In genomic region chr10:25371915-25372371, GRCm38 (mm10) we compare ENCODE assay signal across 10 mouse cellular contexts. TPM values are rescaled to one million over a fixed set of nuclear protein-coding genes. Genes with fewer than 3 reads are reported as not detected.
DNase-seq lines count a peak whose midpoint lies in the region; ATAC-seq lines count a peak whose summit lies in the region.
"Had no signal": no experiment of that assay in that cellular context is flagged by ENCODE, and none has a peak within 500 bp of the region (broad histone marks: within the 10 kb centered on the region; RNA-seq: fewer than 3 reads in every experiment).

No protein-coding gene starts in this region.

- DNase-seq in hindbrain, embryonic 14.5 days (ENCODE audit: low spot score) = no peak
- DNase-seq in MN1 (ENCODE audit: low spot score) = peak; percentile 66
- DNase-seq in cerebellum, postnatal 10 days = no peak
- DNase-seq: cerebellum, adult 8-10 months had no signal

- H3K9ac ChIP-seq in hindbrain, embryonic 14.5 days = no peak overlapping the region
- no peak overlapping the region for H3K9ac ChIP-seq in hindbrain, embryonic 12.5 days
- H3K9ac ChIP-seq in embryonic facial prominence, embryonic 12.5 days = no peak overlapping the region
- H3K9ac ChIP-seq in limb, embryonic 13.5 days = no peak overlapping the region
- H3K9ac ChIP-seq: neural tube, embryonic 12.5 days had no signal

- H3K36me3 ChIP-seq in hindbrain, embryonic 14.5 days (replicated peaks; ENCODE audit: control insufficient read depth, insufficient read depth) = no peaks in the 10 kb centered on the region
- H3K36me3 ChIP-seq in hindbrain, embryonic 12.5 days = no peaks in the 10 kb centered on the region
- H3K36me3 ChIP-seq in embryonic facial prominence, embryonic 12.5 days = no peaks in the 10 kb centered on the region
- no peaks in the 10 kb centered on the region for H3K36me3 ChIP-seq in limb, embryonic 13.5 days
- H3K36me3 ChIP-seq: neural tube, embryonic 12.5 days had no signal

- ATAC-seq in hindbrain, embryonic 14.5 days (ENCODE audit: low FRiP score) = no peak; the same call in 1 of the 2 replicates
- no peak for ATAC-seq in hindbrain, embryonic 12.5 days (ENCODE audit: low FRiP score)
- ATAC-seq in embryonic facial prominence, embryonic 12.5 days (ENCODE audit: insufficient number of reproducible peaks, insufficient read depth, low FRiP score, low TSS enrichment) = no peak
- ATAC-seq in limb, embryonic 13.5 days (ENCODE audit: low FRiP score, low read depth) = peak; percentile 89
- no peak for ATAC-seq in cerebellum, adult (ENCODE audit: insufficient number of reproducible peaks, low FRiP score, low TSS enrichment)
- ATAC-seq: inflammation-experienced regulatory T-cells, adult 6 months had no signal

- H3K4me2 ChIP-seq in hindbrain, embryonic 14.5 days (replicated peaks) = peak overlapping the region; percentile 15
- H3K4me2 ChIP-seq in hindbrain, embryonic 12.5 days (replicated peaks) = no peak overlapping the region; the same call in 1 of the 2 replicates
- H3K4me2 ChIP-seq in embryonic facial prominence, embryonic 12.5 days (replicated peaks) = 0 out of 2 replicates have a peak overlapping the region, but pooled peaks have one; percentile 9
- peak overlapping the region; percentile 51 for H3K4me2 ChIP-seq in limb, embryonic 13.5 days (replicated peaks)
- H3K4me2 ChIP-seq: neural tube, embryonic 12.5 days had no signal

- 19% methylated on average over 3 of the region's 3 CpGs for WGBS in hindbrain, embryonic 14.5 days
- WGBS in hindbrain, embryonic 12.5 days = 21% methylated on average over 3 of the region's 3 CpGs
- WGBS in embryonic facial prominence, embryonic 12.5 days = 5% methylated on average over 3 of the region's 3 CpGs
- WGBS in limb, embryonic 13.5 days = 3% methylated on average over 3 of the region's 3 CpGs

- H3K27me3 ChIP-seq in hindbrain, embryonic 14.5 days (ENCODE audit: control insufficient read depth, insufficient read depth, low read length) = no peaks in the 10 kb centered on the region
- no peaks in the 10 kb centered on the region for H3K27me3 ChIP-seq in hindbrain, embryonic 12.5 days
- H3K27me3 ChIP-seq in embryonic facial prominence, embryonic 12.5 days = no peaks in the 10 kb centered on the region
- no peaks in the 10 kb centered on the region for H3K27me3 ChIP-seq in limb, embryonic 13.5 days
- H3K27me3 ChIP-seq: neural tube, embryonic 12.5 days had no signal

- H3K9me3 ChIP-seq in hindbrain, embryonic 14.5 days (ENCODE audit: control insufficient read depth, low read length) = no peaks in the 10 kb centered on the region
- no peaks in the 10 kb centered on the region for H3K9me3 ChIP-seq in hindbrain, embryonic 12.5 days (replicated peaks)
- no peaks in the 10 kb centered on the region for H3K9me3 ChIP-seq in embryonic facial prominence, embryonic 12.5 days
- no peaks in the 10 kb centered on the region for H3K9me3 ChIP-seq in limb, embryonic 13.5 days
- H3K9me3 ChIP-seq: neural tube, embryonic 12.5 days had no signal

- H3K27ac ChIP-seq in hindbrain, embryonic 14.5 days = no peak overlapping the region
- H3K27ac ChIP-seq in hindbrain, embryonic 12.5 days = no peak overlapping the region
- peak overlapping the region; percentile 85 for H3K27ac ChIP-seq in embryonic facial prominence, embryonic 12.5 days
- peak overlapping the region; percentile 80; the same call in 1 of the 2 replicates for H3K27ac ChIP-seq in limb, embryonic 13.5 days
- H3K27ac ChIP-seq: neural tube, embryonic 12.5 days had no signal

- no peak overlapping the region for H3K4me3 ChIP-seq in hindbrain, embryonic 14.5 days (replicated peaks; ENCODE audit: low read length)
- no peak overlapping the region for H3K4me3 ChIP-seq in hindbrain, embryonic 12.5 days
- no peak overlapping the region for H3K4me3 ChIP-seq in embryonic facial prominence, embryonic 12.5 days
- no peak overlapping the region for H3K4me3 ChIP-seq in limb, embryonic 13.5 days
- H3K4me3 ChIP-seq: neural tube, embryonic 12.5 days had no signal

- peaks cover 7% of the 10 kb centered on the region for H3K4me1 ChIP-seq in hindbrain, embryonic 14.5 days (replicated peaks; ENCODE audit: control insufficient read depth, insufficient read depth, low read length)
- H3K4me1 ChIP-seq in hindbrain, embryonic 12.5 days = peaks cover 12% of the 10 kb centered on the region; the same call in 1 of the 2 replicates
- H3K4me1 ChIP-seq in embryonic facial prominence, embryonic 12.5 days = peaks cover 69% of the 10 kb centered on the region
- H3K4me1 ChIP-seq in limb, embryonic 13.5 days = peaks cover 87% of the 10 kb centered on the region

RNA-seq across cellular contexts. Expression of gene Epb41l2, which starts 12.3 kb away (rescaled TPM):
- 31.0 and 32.6 TPM in 2 replicates for polyA plus RNA-seq in hindbrain, embryonic 14.5 days (2014; fragmentation: Nextera tagmentation; extraction: Ambion mirVana)
- polyA plus RNA-seq in hindbrain, embryonic 12.5 days (2016; fragmentation: Nextera tagmentation; extraction: Ambion mirVana) = 47.2 and 55.3 TPM in 2 replicates
- polyA plus RNA-seq in embryonic facial prominence, embryonic 12.5 days (2016; fragmentation: Nextera tagmentation; extraction: Ambion mirVana) = 89.3 and 96.7 TPM in 2 replicates
- 89.5 and 93.2 TPM in 2 replicates for polyA plus RNA-seq in limb, embryonic 13.5 days (2015; fragmentation: Nextera tagmentation; extraction: Ambion mirVana)

Comparison
In these comparisons a context has a peak if more than half of its experiments do, and no peak if none do; other contexts are left out.
1. H3K27ac ChIP-seq: peak in embryonic facial prominence, embryonic 12.5 days (single experiment) and limb, embryonic 13.5 days (single experiment); none in hindbrain, embryonic 14.5 days (single experiment) and hindbrain, embryonic 12.5 days (single experiment).